Mouse (Mus musculus): ENCODE measurements around the gene Dpp8. TPM values are rescaled to one million over a fixed set of nuclear protein-coding genes. Genes with fewer than 3 reads are reported as not detected.
A peak's percentile ranks its signal among the peaks of the same experiment; 100 is the strongest.

The Dpp8 gene
- polyA plus RNA-seq, 1 experiment from 2014 or later: 72.5 TPM

DNA sequence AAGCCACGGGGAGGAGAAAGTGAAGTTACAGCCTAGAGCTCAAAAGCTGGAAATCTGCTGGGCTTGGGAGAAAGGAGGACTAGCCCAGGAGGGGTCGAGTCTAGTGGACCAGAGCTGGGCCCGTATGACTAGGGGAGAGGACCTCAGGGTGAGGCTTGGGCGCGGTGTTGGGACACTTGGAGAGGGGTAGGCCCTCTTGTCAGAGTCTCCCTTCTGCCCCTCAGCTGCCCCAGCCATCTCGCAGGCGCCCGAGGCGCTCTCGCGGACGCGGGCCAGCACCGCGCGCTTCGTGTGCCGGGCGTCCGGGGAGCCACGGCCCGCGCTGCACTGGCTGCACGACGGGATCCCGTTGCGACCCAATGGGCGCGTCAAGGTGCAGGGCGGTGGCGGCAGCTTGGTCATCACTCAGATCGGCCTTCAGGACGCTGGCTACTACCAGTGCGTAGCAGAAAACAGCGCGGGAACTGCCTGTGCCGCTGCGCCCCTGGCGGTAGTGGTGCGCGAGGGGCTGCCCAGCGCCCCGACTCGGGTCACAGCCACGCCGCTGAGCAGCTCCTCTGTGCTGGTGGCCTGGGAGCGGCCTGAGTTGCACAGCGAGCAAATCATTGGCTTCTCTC is 91.4 kb downstream of the Dpp8 start:
- POLR2A ChIA-PET: no interaction called here
- in situ Hi-C loops (cut with MboI; ENCODE audit: low pct_unique_long_range_greater_than_20kb): no loop called here

DNA sequence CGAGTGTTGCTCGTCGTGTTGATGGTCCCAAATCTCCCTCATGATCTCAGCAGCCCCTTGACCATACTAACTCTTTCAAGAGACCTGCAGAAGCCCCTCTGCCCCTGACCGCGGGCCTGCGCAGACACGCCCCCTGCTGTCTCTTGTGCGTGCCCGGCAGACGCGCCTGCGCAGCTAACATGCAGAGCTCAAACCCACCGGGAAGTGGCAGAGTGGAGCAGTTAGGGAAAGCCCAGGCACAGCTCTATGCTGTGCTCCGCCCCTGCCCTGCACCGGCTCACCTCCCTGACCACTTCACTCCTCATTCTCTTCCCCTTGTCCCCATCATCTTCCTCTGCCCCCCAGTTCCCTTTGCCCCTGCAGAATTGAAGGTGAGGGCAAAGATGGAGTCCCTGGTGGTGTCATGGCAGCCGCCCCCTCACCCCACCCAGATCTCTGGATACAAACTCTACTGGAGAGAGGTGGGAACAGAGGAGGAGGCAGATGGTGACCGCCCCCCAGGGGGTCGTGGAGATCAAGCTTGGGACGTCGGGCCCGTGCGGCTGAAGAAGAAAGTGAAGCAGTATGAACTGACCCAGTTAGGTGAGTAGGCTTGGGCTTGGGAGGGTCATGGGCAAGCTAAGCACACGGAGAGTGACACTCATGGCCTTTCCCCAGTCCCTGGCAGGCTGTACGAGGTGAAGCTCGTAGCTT is 96.1 kb downstream of the Dpp8 start:
- ChIA-PET CTCF (interaction anchor here (1.1 to 1.6 kb wide), 2 partner anchors 41 to 48 kb away, joined by 3 read pairs; no protein-coding TSS in a partner anchor), POLR2A (interaction anchor here (0.5 kb wide), 1 partner anchor 1882 kb away, joined by 5 read pairs; no protein-coding TSS in a partner anchor)
- in situ Hi-C loops (cut with MboI; ENCODE audit: low pct_unique_long_range_greater_than_20kb): loop anchor here (5.0 kb wide), 1 partner anchor 34 kb away; no protein-coding TSS in a partner anchor
- ATAC-seq (no peak), DNase-seq (ENCODE audit: low read depth, low spot score) (no peak)
- peaks cover 31% of the 10 kb centered on the region for H3K27me3 ChIP-seq
- TF ChIP-seq CTCF (IDR thresholded peaks at IDR 0.05): peak; percentile 66

More for the DNA sequence above, 91.4 kb downstream of the Dpp8 start:
- CTCF ChIA-PET: interaction anchor here (1.1 to 1.3 kb wide), 2 partner anchors 11 to 41 kb away, joined by 3 read pairs; no protein-coding TSS in a partner anchor
- TF ChIP-seq CTCF (IDR thresholded peaks at IDR 0.05): peak; percentile 70
- DNase-seq (ENCODE audit: low read depth, low spot score) (no peak), ATAC-seq (no peak)
- peaks cover 22% of the 10 kb centered on the region for H3K27me3 ChIP-seq

DNA sequence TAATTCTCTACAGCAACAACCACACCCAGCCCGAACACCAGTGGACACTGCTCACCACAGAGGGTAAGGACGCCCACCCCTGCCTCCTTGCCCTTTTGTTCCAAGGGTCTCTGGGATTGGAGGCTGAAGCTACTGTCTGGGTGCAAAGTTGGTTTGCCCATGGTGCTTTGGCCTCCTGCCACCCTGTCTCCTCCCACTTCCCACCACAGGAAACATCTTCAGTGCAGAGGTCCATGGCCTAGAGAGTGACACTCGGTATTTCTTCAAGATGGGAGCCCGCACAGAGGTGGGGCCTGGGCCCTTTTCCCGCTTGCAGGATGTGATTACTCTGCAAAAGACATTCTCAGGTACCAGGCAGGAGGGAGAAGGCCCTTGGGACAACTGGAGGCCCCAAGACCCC is 99.5 kb downstream of the Dpp8 start:
- no peak for ATAC-seq
- ChIA-PET POLR2A (no interaction called here), CTCF (no interaction called here)
- H3K27me3 ChIP-seq: peaks cover 38% of the 10 kb centered on the region
- in situ Hi-C loops (cut with MboI; ENCODE audit: low pct_unique_long_range_greater_than_20kb): loop anchor here (5.0 kb wide), 1 partner anchor 61 kb away; no protein-coding TSS in a partner anchor
- no peak for DNase-seq (ENCODE audit: low read depth, low spot score)
- TF ChIP-seq CTCF (IDR thresholded peaks at IDR 0.05): no peak

Other genes with a start within 250 kb of the Dpp8 start
- gene Dennd4a, start 221.1 kb upstream of the Dpp8 start, polyA plus RNA-seq (2021): 9.0 TPM
- gene Slc24a1, start 80.8 kb upstream of the Dpp8 start, polyA plus RNA-seq (2021): 0.03 TPM
- gene Ints14, start 71.5 kb upstream of the Dpp8 start, polyA plus RNA-seq (2021): 31.4 TPM
- 121 TPM for gene Hacd3, start 10.7 kb upstream of the Dpp8 start, polyA plus RNA-seq (2021)
- gene Igdcc4, start 69.1 kb downstream of the Dpp8 start, polyA plus RNA-seq (2021): 3.3 TPM
- not detected for gene Igdcc3, start 108.8 kb downstream of the Dpp8 start, polyA plus RNA-seq (2021)
- gene Parp16, start 162.9 kb downstream of the Dpp8 start, polyA plus RNA-seq (2021): 7.0 TPM
- gene Cilp, start 232.8 kb downstream of the Dpp8 start, polyA plus RNA-seq (2021): not detected

Data from Patski (cell line).